Mouse (Mus musculus): Measurements from ENCODE around the gene Ppp2r5a.

DNA sequence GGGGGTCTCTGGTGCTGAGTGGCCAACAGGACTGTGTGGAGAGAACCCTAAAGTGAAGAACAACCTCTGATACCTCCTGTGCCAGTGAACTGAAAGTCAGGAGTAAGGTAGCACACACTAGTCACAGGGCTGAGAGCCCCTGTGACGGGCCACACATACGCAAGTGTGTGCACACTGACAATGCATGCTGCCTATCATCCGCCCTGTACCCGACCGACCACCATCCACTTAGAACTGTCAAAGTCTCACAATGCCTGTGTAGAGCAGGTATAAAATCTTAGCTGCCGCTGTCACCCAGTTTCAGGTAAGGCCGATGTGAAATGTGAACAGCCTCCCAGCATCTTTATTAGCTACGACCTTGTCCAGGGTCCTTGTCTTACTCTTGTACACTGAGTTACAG lies 3.4 kb upstream of the Ppp2r5a start:
- no peak for TF ChIP-seq CTCF (IDR thresholded peaks at IDR 0.05; ENCODE audit: borderline replicate concordance, extremely low read depth, insufficient read depth, insufficient read length)
- TF ChIP-seq POLR2A (IDR thresholded peaks at IDR 0.05; ENCODE audit: borderline replicate concordance, extremely low read depth, insufficient read depth, insufficient read length, poor library complexity, severe bottlenecking), result no peak

Data from brain, embryonic 14.5 days (tissue).